Mouse (Mus musculus): Measurements from ENCODE around the gene Nol6.
"Not testable (repeated sequence)": the region's sequence is repeated elsewhere in the genome, so short reads cannot be mapped to it uniquely, and the experiment has no call there.

Nol6 gene

DNA sequence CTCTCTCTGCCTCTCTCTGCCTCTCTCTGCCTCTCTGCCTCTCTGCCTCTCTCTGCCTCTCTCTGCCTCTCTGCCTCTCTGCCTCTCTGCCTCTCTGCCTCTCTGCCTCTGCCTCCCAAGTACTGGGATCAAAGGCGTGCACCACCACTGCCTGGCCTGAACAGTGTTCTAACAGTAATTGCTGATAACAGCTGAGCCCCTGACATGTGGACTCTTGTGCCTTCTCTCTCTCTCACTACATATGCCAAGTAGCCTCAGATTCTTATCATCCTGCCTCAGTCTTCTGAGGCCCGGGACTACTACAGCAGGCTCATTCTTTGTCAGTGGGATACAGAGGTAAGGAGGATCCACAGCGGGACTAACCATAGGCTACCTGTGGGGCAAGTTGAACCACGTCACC is 41.5 kb downstream of the Nol6 start:
- DNase-seq (ENCODE audit: low spot score): not testable (repeated sequence)

DNA sequence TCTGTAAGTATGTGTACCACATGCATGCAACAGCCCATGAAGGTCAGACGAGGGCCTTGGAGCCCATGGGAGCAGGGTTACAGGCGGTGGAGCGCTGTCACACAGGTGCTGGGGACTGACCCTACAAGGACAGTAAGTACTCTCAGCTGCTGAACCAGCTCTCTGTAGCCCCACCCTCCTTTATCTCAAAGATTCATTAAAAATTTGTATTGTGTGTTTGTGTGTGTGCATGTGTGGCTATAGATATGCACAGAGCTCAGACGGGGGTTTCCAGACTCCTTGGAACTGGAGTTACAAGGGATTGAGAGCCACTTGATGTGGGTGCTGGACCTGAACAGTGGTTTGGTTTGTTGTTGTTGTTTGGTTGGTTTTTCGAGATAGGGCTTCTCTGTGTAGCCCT is 42.5 kb downstream of the Nol6 start:
- DNase-seq (ENCODE audit: low spot score): no peak

GRCm38 (mm10) chr4:41078726-41079125 is 45.5 kb downstream of the Nol6 start:
- no peak for DNase-seq (ENCODE audit: low spot score)

DNA sequence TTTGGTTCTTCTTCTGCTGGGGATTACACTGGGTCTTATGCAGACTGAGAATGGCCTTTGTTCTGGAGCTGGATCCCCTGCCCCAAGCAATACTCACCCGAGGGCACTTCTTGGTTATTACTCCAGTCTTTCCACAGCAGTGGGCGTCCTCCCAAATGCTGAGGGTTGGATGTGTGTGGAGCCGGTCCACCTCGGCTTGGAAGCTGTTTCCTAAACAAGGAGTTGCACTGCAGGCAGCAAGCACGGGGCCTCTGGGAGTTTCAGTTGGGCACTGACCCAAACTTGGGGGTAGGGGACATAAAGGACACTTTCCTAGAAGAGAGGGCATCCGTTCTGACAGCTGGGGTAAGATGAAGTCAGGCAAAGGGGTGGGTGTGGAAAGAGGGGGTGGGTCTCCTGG is 49.8 kb downstream of the Nol6 start:
- no peak for DNase-seq (ENCODE audit: low spot score)

DNA sequence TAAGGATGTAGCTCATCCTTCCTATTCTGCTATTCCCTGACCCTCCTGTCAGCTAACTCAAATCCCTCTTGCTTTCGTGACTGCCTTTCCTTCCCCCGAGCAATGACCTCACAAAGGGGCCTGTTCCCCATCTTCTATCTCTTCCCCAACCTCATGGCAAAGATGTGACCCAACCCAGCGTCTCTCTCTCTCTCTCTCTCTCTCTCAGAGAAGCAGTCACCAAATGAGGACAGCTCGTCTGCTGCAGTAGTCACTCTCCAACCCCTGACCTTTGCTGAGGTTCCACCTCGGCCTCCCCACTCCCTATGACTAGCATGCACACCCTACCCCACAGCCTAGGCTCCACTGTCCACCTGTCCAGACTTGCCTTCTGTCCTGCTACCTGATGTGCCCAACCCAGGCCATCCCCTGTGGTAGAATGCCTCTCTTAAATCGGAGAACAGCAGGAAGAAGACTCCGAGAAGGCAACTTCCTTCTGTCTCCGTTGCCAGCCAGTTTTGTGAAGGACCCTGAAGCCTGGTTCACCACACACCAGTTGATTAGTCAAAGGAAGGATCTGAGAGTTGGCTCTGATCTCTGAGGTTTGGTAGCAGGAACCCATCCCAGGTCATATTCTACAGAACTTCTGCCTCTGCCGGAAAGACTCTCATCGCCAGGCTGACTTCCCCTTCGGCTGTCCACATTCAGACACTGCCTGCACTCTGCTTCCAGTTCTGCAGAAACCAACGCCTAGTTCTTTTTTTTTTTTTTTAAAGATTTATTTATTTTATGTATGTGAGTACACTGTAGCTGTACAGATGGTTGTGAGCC is 51.0 kb downstream of the Nol6 start:
- DNase-seq (ENCODE audit: low spot score): no peak

- no peak for DNase-seq (ENCODE audit: low spot score)
Measured at GRCm38 (mm10) chr4:41071500-41072429, 52.5 kb downstream of the Nol6 start.

DNA sequence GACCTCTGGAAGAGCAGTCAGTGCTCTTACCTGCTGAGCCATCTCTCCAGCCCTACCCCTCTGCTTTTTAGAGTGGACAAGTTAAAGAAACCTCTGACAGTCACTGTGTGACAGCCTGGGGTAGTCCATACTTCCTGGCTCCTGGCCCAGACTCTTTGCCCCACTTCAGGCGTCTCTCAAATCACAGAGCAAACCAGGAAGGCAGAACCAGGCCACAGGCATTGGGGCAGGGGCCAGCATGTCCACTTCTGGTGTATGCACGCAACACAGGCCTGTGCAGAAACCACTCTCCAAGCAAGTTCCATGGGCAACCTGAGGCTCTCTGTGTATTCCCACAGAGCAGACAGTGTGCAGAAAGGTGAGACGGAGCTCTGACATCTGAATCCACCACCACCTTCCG is 59.1 kb downstream of the Nol6 start:
- no peak for DNase-seq (ENCODE audit: low spot score)

Measured in spleen, adult 12 weeks (tissue).